ENCODE assay signal across 18 mouse cellular contexts in the genomic region with DNA sequence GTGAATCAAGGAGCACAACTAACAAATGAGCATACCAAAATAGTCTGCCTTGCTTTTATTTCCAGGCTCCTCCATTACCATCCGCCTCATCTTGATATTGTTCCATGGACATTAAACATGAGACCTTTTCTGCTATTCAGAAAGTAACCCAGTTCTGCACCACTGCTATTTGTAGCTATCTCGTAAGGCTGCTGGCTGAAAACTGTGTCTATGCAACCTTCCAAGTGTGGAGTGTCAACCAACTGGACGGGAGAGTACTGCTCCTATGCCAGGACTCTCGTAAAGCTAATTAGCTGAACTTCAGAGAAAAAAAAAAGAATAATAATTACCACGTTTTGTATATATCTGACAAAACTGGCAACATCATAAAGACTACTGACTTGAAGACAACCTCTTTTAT.
DNase-seq lines count a peak whose midpoint lies in the region; ATAC-seq and TF ChIP-seq lines count a peak whose summit lies in the region.
"Had no signal": no experiment of that assay in that cellular context is flagged by ENCODE, and none has a peak within 500 bp of the region (broad histone marks: within the 10 kb centered on the region; RNA-seq: fewer than 3 reads in every experiment).

No protein-coding gene starts in this region.

- WGBS in heart, embryonic 11.5 days (ENCODE audit: insufficient replicate concordance), result 87% methylated on average over 5 of the region's 5 CpGs
- WGBS in heart, postnatal 0 days, result 56% methylated on average over 5 of the region's 5 CpGs

- H3K27ac ChIP-seq in heart, embryonic 11.5 days (ENCODE audit: low read depth, low read length), result no peak overlapping the region
- H3K27ac ChIP-seq in heart, postnatal 0 days (ENCODE audit: low read depth), result no peak overlapping the region
- H3K27ac ChIP-seq in layer of hippocampus, adult 2 months, result no peak overlapping the region
- H3K27ac ChIP-seq: embryonic facial prominence, embryonic 12.5 days; forebrain, embryonic 15.5 days; heart, embryonic 13.5 days; hindbrain, embryonic 15.5 days; kidney, postnatal 0 days had no signal

- H3K9me3 ChIP-seq in heart, embryonic 11.5 days (replicated peaks; ENCODE audit: control insufficient read depth, low read length), result no peaks in the 10 kb centered on the region
- H3K9me3 ChIP-seq in heart, postnatal 0 days (replicated peaks; ENCODE audit: control insufficient read depth, low read length), result no peaks in the 10 kb centered on the region
- H3K9me3 ChIP-seq: embryonic facial prominence, embryonic 12.5 days; forebrain, embryonic 15.5 days; heart, embryonic 13.5 days; hindbrain, embryonic 15.5 days had no signal

- no peak overlapping the region for H3K4me3 ChIP-seq in heart, embryonic 11.5 days (ENCODE audit: low read depth, low read length)
- H3K4me3 ChIP-seq in heart, postnatal 0 days (ENCODE audit: low read depth, low read length), result no peak overlapping the region
- no peak overlapping the region for H3K4me3 ChIP-seq in layer of hippocampus, adult 2 months
- H3K4me3 ChIP-seq: embryonic facial prominence, embryonic 12.5 days; forebrain, embryonic 15.5 days; heart, embryonic 13.5 days; hindbrain, embryonic 15.5 days had no signal

- TF ChIP-seq EP300 in heart, postnatal 0 days (IDR thresholded peaks at IDR 0.05; ENCODE audit: low read depth), result no peak

- no peaks in the 10 kb centered on the region for H3K27me3 ChIP-seq in heart, embryonic 11.5 days (ENCODE audit: control insufficient read depth, insufficient read depth, low read length)
- no peaks in the 10 kb centered on the region for H3K27me3 ChIP-seq in heart, postnatal 0 days (ENCODE audit: control insufficient read depth, insufficient read depth, low read length)
- H3K27me3 ChIP-seq: embryonic facial prominence, embryonic 12.5 days; forebrain, embryonic 15.5 days; heart, embryonic 13.5 days; hindbrain, embryonic 15.5 days had no signal

- no peaks in the 10 kb centered on the region for H3K36me3 ChIP-seq in heart, embryonic 11.5 days (ENCODE audit: control insufficient read depth, insufficient read depth, low read length)
- H3K36me3 ChIP-seq in heart, postnatal 0 days (replicated peaks; ENCODE audit: control insufficient read depth, insufficient read depth, low read length), result peaks cover 3% of the 10 kb centered on the region; the same call in 1 of the 2 replicates
- H3K36me3 ChIP-seq: embryonic facial prominence, embryonic 12.5 days; forebrain, embryonic 15.5 days; hindbrain, embryonic 15.5 days had no signal

- no peak for TF ChIP-seq CTCF in heart, postnatal 0 days (IDR thresholded peaks at IDR 0.05; ENCODE audit: low read depth)
- no peak for TF ChIP-seq CTCF in layer of hippocampus, adult 2 months (conservative IDR thresholded peaks at IDR 0.05)

- no peaks in the 10 kb centered on the region for H3K4me1 ChIP-seq in heart, embryonic 11.5 days (ENCODE audit: control insufficient read depth, insufficient read depth, low read length)
- no peaks in the 10 kb centered on the region for H3K4me1 ChIP-seq in heart, postnatal 0 days (ENCODE audit: control insufficient read depth, insufficient read depth)
- H3K4me1 ChIP-seq: embryonic facial prominence, embryonic 12.5 days; forebrain, embryonic 15.5 days; heart, embryonic 13.5 days; hindbrain, embryonic 15.5 days had no signal

- DNase-seq in gastrocnemius, adult 18-20 months (ENCODE audit: low spot score), result peak; percentile 49
- no peak for DNase-seq in gastrocnemius, postnatal 4 days (ENCODE audit: low spot score in 2 of 2)
- DNase-seq in heart, adult 18-20 months, result peak; percentile 46 to 47
- peak; percentile 52 for DNase-seq in brain, adult 2 months (ENCODE audit: low read depth, low spot score)
- peak; percentile 12 for DNase-seq in heart, postnatal 0 days (ENCODE audit: low spot score)
- no peak for DNase-seq in layer of hippocampus, adult 2 months (ENCODE audit: low spot score in 2 of 2)
- DNase-seq: adrenal gland, postnatal 14 days; cerebellum, adult 11-12 months; cerebellum, adult 9-10 months; kidney, adult 9 months had no signal

- no peak overlapping the region for H3K4me2 ChIP-seq in heart, embryonic 11.5 days
- H3K4me2 ChIP-seq in heart, postnatal 0 days (ENCODE audit: low read depth, low read length), result no peak overlapping the region
- H3K4me2 ChIP-seq: embryonic facial prominence, embryonic 12.5 days; forebrain, embryonic 15.5 days; heart, embryonic 13.5 days; hindbrain, embryonic 15.5 days had no signal

- no peak overlapping the region for H3K9ac ChIP-seq in heart, embryonic 11.5 days (ENCODE audit: low read depth, low read length)
- no peak overlapping the region for H3K9ac ChIP-seq in heart, postnatal 0 days (replicated peaks; ENCODE audit: low read depth, low read length)
- H3K9ac ChIP-seq: embryonic facial prominence, embryonic 12.5 days; forebrain, embryonic 15.5 days; heart, embryonic 13.5 days; hindbrain, embryonic 15.5 days had no signal

- ATAC-seq in heart, embryonic 11.5 days (replicated peaks; ENCODE audit: insufficient number of reproducible peaks, low FRiP score, low TSS enrichment), result no peak
- no peak for ATAC-seq in heart, postnatal 0 days (ENCODE audit: insufficient read depth, low read depth)
- ATAC-seq in activated CD4-positive, CD25-positive, alpha-beta regulatory T cell, adult 4 months, result no peak
- ATAC-seq: forebrain, embryonic 15.5 days; intestine, postnatal 0 days had no signal

Comparison
In these comparisons a context has a peak if more than half of its experiments do, and no peak if none do; other contexts are left out.
1. DNase-seq: peak in gastrocnemius, adult 18-20 months (single experiment), heart, adult 18-20 months (2 of 2), brain, adult 2 months (single experiment) and heart, postnatal 0 days (single experiment); none in gastrocnemius, postnatal 4 days (0 of 2) and layer of hippocampus, adult 2 months (0 of 2).